Mouse (Mus musculus): ENCODE data around the gene Kcna4.

Kcna4 gene

DNA sequence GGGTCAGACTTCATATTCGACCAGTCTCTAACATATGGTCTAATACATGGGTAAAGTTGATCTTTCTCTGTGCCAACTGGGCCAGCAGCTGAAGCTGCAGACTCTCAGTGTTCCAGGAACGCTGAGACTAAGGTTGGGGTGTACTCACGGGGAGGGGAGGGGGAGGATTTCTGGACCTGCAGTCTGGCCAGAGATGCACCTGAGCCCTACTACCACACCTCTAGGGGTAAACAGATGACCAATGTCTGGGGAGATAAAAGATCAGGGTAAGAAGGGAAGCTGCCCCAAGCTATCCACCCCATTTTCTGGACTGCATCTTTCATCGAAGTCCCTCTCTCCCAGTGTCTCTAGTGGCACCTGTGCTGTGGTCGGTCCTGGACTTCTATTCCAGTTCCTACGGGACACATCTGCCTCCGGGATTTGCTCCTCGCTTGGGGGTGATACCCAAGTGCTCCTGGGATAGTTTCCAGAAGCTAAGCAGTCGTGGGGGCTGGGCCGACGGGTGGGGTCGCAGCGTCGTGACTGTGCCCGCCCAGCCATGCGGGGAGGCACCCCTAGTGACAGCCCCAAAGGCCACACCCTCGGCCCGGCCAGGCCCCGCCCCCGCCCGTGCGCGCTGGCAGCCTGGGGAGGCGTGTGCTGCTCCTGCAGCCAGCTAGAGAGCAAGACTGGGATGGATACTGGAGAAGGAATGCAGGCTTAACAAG, at the start of gene Kcna4:
Gene Kcna4, plus strand, starts transcription at position 650 of the 707 bp plus-strand sequence.
- DNase-seq (ENCODE audit: low read depth): peak; percentile 2

DNA sequence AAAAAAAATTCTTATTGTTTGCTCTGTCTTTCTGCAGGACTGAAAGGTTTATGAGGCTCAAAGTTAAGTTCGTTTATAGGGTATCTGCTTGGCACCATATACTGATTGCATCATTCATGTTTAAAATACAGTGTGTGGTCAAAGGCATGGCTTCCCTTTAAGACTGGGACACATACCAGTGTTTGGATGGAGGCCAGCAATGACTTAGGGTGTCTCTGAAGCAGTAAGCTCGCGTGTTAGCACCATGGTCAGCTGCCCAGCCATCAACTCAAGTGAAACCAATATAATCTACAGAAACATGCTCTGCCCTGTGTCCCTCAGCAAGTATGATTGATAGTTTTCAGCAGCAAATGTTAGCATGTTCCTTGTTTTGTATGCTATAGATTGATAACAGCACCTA, 32.3 kb upstream of the Kcna4 start:
- no peak for DNase-seq (ENCODE audit: low read depth)

DNA sequence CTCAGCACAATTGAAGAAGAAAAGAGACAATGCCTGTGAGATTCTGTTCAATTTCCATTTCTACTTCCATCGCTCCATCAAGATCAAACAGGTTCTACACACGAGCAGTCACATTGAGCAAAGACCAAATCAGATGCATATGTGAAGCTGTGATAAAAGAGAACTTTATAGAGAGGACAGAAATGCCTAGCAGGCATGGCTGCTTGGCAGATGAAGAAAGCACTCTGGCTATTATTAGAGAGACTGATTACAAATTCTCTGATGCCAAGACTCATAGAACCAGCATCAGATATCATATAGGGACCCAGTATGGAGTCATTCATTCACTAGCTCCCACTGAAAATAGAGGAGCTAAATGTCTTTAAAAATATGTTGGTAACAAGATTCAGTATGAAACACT, 24.2 kb upstream of the Kcna4 start:
- no peak for DNase-seq (ENCODE audit: low read depth)

- no peak for DNase-seq (ENCODE audit: low read depth)
Observed at GRCm38 (mm10) chr2:107270050-107270449, 20.4 kb upstream of the Kcna4 start.

- DNase-seq (ENCODE audit: low read depth): no peak
Observed at GRCm38 (mm10) chr2:107290697-107291019, 219 bp downstream of the Kcna4 start.

- DNase-seq (ENCODE audit: low read depth): no peak
Observed at GRCm38 (mm10) chr2:107291142-107291541, 703 bp downstream of the Kcna4 start.

DNA sequence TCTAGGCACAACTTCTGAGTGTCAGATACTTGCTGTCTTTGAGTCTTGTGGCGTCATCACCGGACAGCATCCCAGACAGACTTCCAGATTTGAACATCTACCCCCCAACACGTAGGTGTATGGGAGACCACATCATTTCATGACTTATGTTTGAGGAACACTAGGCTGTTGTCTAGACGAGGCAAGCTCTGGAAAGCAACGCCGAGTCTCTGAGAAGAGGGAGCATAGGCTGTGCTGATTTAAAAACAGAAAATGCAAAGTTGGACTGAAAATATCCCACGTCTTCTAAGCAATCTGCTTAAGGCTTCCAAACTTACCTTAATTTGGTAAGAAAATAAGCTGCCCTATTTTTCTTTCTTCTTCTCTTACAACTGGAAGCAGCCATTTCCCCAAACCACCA, 4.1 kb downstream of the Kcna4 start:
- DNase-seq (ENCODE audit: low read depth): no peak

- DNase-seq (ENCODE audit: low read depth): no peak
Observed at GRCm38 (mm10) chr2:107301886-107302285, 11.4 kb downstream of the Kcna4 start.

DNA sequence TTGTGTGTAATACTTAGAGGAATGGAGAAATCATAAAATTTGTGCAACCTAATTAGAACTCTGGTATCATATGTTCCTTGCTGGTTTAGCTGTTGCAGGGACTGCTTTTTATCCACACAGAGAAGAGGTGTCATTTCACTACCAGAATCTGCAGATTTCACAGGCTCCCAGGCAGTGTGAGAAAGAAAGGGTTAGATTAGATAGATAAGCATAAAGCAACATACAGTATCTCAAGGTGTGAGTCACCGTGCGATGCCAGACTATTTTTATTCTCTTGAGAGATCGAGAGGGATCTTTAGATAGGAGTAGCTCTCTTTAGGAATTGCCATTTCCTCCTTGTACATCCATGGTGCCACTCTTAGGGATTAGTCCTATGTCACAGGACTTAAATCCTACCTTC, 14.3 kb downstream of the Kcna4 start:
- DNase-seq (ENCODE audit: low read depth): no peak

DNA sequence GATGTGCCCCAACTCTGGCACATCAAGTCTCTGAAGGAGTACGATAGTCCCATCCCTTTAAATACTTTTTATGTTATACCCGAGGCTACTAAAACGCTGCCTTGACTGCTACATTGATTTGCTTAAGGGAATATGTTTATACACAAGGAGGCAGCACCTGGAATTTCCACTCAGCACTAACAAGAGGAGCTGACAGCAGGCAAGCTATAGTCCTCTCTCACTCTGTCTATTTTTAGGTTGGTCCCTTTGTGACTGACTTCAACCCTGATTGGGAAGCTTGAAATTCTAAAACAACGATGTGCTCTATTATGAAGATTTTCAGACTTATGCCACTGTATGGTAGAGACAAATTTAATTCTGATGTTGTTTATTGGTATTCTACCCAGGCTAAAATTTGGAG, 15.6 kb downstream of the Kcna4 start:
- no peak for DNase-seq (ENCODE audit: low read depth)

GRCm38 (mm10) chr2:107318636-107319035, 28.2 kb downstream of the Kcna4 start:
- no peak for DNase-seq (ENCODE audit: low read depth)

- DNase-seq (ENCODE audit: low read depth): no peak
Observed at GRCm38 (mm10) chr2:107321596-107322226, 31.3 kb downstream of the Kcna4 start.

DNA sequence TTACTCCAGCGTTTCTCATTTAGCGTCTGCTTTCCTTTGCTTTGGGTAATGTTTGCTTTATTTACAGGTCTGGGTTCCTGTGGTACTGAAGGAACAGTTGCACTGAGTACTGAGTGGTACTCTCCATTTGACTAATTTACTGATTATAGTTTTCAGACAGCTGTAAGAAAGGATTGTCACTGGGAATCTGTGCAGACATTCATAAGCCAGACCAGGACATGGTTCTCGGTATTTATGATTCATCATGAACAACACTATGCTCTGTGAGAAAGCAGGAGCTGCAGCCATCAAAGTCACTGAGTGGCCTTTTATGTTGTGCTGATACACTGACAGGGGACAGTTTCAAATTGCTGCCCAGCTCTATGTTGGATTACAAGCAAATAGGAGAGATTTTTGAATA, 33.7 kb downstream of the Kcna4 start:
- DNase-seq (ENCODE audit: low read depth): no peak

DNA sequence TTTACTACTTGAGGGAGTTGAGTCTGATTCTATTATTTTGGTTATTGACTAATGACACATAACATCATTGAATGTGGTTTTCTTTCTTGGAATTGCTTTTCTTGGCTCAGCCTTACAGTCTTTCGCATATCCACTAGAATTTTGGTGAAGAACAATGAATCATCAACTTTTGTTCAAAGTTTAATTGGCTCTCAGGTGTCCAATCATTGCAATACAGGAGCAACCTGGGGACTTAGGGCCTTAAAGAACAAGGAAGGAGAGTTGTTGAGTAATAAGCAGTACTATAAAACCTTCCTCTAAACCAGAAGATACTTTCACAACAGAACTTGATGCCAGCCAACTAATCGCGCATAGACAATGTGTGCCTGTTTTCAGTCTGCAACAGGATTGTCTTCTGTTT, 36.8 kb downstream of the Kcna4 start:
- no peak for DNase-seq (ENCODE audit: low read depth)

DNA sequence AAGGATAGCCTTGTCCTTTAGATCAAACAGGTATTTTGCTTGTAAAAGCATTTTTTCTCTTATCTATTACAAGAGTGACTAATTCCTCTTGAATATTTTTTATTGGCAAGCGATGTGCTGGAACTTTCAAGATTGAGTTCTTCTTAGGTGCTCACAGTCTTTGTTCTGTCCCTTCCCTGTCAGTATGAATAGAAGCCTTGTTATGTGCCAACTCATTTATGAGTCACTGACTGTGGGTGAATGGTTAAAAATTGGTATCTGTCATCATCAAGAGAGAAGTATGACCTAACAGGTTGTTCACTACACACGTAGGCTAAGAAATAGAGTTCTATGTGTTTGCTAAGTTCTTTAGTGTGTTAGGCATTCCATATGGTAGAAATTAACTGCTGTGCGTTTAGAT, 50.9 kb downstream of the Kcna4 start:
- no peak for DNase-seq (ENCODE audit: low read depth)

- DNase-seq (ENCODE audit: low read depth): no peak
Observed at GRCm38 (mm10) chr2:107344807-107345206, 54.4 kb downstream of the Kcna4 start.

GRCm38 (mm10) chr2:107345299-107345698, 54.9 kb downstream of the Kcna4 start:
- no peak for DNase-seq (ENCODE audit: low read depth)
